Mouse (Mus musculus): ENCODE data around the gene Myo18a.
"Not testable (repeated sequence)": the region's sequence is repeated elsewhere in the genome, so short reads cannot be mapped to it uniquely, and the experiment has no call there.

Gene Myo18a

DNA sequence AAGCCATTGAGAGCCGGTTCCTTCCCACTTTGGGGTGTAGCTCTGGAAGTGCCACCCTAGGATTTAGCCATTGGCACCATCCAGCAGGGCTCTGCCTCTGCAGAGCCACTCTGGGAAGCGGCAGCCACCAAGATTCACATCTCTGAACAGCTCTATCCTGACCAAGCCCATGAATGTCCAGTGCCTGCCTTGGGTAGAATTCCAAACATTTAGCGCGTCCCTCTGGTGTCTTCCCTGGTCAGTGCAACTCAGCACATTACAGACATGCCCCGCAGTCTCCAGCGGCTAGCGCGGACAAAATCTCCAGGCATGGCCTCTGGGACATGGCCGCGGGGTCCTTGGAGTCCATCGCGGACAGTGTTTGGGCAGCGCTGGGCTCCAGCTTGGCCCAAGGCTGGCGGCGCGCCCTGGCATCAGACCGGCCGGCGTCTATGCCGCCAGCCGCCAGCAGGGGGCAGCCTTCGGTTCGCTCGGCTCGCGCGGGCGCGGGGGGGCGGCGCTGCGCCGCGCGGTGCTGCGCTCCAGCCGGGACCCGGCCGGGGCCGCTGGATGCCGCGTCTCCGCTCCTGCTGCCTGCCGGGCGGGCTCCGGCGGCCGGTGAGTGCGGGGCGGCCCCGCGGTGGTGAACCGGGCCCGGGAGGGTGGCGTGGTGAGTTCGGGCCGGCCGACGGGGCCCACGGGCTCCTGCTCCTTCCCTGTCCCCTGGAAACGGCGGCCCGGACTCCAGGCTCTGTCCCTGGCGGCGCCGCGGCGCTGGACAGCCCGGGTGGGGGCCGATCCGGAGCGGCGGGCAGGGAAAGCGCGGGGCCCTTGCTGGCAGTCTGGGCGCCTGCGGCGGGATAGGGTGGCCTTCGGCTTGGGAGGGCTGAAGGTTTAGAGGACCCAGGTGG, at the start of gene Myo18a:
Gene Myo18a (plus strand): TSS at position 464 of the 890 bp plus-strand sequence.
- peak; percentile 80 for DNase-seq (ENCODE audit: low spot score)

DNA sequence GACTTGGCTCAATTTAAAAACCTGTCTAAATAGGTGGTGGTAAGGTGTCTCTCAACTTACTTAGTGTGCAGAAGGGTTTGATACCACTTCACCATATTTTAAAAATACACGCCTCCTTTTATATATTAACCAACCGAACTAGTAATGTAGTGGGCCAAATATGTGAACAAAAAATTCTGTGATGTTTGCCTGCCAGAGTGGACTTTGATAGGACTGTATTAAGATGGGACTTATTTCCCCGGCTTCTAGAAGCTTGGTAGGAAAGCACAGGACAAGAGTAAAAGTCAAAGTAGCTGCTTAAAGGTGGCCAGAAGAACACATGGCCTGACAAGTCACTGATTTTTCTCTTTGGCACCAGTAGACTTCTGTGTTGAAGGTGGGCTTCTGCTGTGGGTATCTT, 49.3 kb upstream of the Myo18a start:
- no peak for DNase-seq (ENCODE audit: low spot score)

DNA sequence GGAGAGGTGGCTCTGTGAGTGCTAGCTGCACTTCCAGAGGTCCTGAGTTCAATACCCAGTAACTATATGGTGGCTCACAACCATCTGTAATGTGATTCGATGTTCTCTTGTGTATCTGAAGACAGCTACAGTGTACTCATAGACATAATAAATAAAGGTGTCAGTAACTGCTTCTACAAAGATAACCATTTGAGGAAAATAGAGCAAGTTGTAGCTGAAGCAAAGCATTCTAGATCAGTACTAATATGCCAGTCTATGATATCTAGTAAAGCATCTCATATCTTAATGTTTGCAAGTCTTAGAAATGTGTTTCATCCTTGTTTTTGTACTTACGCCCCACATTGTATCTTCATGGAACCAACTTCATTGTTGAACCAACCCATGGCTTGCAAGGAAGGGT, 44.0 kb upstream of the Myo18a start:
- DNase-seq (ENCODE audit: low spot score), result no peak

DNA sequence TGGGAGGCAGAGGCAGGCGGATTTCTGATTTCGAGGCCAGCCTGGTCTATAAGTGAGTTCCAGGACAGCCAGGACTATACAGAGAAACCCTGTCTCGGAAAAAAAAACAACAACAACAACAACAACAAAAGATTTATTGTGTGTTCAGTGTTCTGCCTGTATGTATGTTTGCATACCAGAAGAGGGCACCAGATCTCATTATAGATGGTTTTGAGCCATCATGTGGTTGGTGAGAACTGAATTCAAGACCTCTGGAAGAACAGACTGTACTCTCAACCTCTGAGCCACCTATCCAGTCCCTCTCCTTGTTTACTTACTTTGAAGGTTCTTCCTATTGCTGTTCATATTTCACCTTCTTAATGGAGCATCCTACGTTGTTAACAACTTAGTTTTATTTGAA, 41.7 kb upstream of the Myo18a start:
- DNase-seq (ENCODE audit: low spot score), result no peak

DNA sequence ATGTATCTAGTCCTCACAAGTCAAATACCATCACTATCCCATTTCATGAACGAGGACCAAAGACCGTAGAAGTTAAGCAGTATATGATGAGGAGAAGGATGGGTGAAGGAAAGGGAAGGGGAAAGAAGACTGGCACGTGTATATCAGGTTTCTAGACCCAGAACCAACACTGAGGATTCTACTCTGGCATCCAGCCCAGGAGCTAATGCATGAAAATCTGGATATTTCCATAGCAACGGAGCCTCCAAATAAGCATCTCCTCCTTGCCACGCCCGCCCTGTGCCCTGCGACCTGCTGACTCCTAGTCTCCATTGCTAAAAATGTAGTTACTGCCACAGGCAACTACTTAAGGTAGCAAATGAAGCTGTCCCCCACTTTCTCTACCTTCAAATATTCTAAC, 38.3 kb upstream of the Myo18a start:
- DNase-seq (ENCODE audit: low spot score), result no peak

DNA sequence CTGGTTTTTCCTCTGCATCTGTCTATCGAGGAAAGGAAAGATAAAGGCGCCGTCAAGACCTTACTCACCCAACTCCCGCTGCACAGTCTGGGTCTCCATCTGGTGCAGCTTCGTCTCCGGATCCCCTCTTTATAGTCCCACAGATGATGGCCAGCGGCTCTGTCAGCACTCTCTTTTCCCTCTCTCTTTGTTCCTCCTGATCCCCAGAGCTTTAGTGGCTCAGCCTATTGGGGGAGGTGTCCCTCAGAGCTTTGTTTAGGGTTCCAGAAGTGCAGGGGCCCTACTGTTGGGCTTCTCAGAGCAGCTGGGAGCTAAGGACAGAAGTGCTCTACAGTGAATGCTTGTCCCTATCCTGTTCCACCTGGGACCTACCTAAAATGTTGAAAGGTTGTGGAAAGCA, 37.9 kb upstream of the Myo18a start, which contains the start of gene Cryba1:
Gene Cryba1 (minus strand): TSS at position 101 of the 400 bp plus-strand sequence.
- no peak for DNase-seq (ENCODE audit: low spot score)

DNA sequence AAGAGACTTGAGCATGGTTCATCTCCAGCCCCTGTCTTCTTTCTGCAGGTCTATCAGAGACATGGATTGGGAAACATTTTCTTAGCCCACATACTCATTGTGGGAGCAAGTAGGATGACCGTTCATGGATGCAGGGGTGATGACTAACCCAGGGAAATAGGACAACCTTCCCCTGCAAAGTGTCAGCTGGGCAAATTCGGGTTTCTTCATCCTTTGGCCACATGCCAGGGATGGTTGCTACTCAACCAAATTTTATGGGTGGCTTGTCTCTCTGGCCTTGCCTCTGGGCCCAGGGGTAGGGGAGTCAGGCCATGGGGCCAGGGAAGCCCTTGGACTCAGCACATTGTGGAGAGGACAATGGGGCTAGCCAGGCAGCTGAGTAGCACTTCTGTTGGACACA, 34.5 kb upstream of the Myo18a start:
- DNase-seq (ENCODE audit: low spot score), result no peak

DNA sequence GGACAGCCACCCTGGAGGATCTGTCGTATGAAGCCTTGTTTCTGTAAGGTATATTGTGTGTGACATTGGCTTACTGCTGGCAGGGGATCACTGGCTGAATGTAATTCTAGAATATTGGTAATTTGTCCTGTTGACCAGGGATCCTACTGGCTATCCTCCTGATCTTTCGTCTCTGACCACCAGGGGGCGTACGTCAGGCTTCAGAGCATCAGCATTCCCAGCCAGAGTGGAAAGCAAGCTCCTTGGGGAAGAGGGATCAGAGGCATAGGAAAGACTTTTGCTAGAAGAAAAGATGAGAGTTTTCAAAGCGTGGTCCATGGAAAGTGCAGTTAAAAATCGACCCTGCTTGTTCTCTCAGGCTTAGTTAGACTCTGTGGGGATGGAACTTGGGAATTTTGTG, 25.8 kb upstream of the Myo18a start:
- peak; percentile 93 for DNase-seq (ENCODE audit: low spot score)

DNA sequence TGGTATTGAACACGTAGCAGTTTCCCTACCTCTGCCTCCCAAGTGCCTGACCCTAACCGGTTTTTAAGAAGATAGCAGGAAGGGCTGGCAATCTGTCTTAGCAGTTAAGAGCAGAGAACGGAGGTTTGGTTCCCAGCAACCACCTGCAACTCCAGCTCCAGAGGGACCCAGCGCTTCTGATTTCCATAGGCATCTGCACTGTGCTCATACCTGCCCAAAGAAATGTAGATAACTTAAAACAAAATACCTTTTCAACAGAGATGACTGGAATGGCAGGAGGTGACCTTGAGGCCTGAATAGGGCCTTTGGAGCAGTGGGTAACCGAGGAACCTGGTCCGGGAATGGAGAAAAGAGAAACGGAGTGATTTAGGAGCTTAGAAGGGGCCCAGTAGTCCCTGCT, 24.5 kb upstream of the Myo18a start:
- no peak for DNase-seq (ENCODE audit: low spot score)

DNA sequence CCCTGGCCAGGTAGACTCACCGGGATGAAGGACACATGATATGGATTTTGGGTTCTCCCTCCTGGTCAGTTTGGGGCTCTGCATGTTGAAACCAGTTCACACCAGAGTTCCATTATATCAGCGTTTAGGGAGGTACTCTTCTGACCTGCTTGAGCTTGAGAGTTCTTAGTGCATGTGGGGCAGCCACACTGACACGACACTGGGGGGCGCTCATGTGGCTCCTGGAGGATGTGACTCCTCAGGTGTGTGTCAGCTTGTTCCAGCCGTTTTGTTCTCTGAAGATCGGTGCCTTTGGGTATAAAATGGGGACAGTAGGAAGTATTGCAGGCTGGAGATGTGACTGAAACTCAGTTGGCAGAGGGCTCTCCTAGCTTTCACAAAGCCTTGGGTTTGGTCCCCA, 19.1 kb upstream of the Myo18a start:
- no peak for DNase-seq (ENCODE audit: low spot score)

DNA sequence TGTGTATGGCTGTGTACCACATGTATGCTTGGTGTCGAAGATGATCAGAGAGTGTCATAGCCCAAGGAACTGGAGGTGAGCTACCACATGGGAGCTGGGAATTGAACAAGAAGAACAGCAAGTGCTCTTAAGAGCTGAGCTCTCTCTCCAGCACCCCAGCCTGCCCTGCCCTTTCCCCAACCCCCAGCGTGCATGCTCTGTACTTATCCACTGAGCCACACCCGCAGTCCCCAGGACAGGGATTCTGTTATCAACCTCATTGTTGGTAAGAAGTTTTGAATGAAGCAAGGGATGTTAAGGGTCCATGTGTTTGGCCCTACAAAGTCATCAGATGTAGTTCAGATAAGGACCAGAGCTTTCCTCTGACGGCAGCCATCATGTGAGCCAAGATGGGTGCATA, 16.4 kb upstream of the Myo18a start:
- no peak for DNase-seq (ENCODE audit: low spot score)

DNA sequence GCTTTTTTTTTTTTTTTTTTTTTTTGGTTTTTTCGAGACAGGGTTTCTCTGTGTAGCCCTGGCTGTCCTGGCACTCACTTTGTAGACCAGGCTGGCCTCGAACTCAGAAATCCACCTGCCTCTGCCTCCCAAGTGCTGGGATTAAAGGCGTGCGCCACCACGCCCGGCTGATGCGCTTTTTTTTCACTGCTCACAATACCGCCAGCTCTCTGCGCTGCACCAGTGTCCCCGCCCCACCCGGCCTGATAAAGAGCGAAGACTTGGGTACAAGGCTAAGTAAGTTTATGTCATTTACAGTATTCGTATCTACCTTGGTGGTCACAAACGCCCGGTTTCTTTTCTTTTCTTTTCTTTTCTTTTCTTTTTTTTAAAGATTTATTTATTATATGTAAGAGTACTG, 15.9 kb upstream of the Myo18a start:
- DNase-seq (ENCODE audit: low spot score), result not testable (repeated sequence)

DNA sequence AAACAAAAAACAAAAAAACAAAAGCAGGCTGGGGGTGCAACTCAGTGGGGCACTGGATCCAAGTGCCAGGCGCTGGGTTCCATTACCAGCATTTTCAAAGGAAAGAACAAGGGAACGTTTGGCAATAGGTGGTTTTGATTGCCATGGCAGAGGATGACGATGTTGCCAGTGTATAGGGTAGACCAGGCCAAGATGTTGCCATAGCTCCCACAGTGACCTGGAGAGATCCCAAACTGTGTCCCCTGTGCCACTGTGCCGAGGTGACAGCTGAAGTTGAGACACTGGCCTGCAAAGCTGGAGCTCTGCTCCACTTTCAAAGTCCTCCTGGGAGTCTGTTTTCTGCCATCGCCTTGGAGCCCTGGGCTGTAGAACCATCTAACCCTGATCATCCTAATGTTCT, 14.1 kb upstream of the Myo18a start:
- DNase-seq (ENCODE audit: low spot score), result no peak

DNA sequence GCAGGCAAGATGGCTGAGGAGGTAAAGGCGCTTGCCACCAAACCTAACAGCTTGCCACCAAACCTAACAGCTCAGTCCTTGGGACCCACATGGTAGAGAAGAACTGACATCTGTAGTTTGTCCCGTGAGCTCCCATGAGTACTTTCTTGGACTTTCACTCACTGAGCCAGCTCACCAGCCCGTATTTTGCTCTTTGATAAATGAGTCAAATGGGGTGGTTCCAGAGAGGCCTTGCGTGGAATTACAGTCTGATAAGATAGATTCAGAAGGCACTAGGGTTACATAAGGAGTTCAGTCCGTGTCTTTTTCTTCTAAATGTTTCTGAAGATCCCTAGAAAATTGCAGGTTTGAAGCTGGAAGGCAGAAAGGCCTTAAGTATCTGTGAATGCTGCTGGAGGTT, 10.5 kb upstream of the Myo18a start:
- DNase-seq (ENCODE audit: low spot score), result no peak

DNA sequence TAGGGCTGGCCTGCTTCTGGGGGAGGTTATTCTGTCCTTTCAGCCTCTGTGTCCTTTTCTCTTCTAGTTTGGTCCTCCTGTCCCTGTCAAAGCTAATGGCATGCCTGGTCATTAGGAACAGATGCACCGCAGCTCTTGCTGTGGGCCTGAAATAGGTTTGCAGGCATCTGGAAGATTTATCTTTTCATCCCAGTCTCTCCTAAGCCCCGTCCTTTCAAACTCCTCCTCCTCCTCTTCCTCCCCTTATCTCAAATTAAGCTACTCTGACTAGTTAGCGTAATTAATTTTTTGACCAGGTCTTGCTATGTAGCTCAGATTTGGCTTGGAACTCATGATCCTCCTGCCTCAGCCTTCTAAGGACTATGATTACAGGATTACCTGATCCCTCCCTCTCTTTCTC, 9.6 kb upstream of the Myo18a start:
- DNase-seq (ENCODE audit: low spot score), result no peak

DNA sequence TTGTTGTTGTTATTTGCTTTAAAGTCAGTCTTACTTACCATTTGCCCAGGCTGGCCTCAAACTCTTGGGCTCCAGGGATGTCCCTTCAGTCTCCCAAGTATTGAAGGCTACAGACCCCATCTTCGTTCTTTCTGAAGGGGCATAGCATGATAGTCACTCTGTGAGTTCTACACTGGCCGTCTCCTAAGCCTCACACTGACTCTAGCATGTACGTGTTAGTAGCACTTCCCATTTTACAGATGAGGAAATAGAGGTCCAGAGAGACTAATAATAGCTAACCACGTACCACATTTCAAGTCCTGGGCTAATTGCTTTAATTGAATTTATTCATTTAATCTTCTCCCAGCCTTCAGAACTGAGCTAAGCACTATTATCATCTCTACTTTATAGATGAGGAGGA, 3.0 kb upstream of the Myo18a start:
- no peak for DNase-seq (ENCODE audit: low spot score)

DNA sequence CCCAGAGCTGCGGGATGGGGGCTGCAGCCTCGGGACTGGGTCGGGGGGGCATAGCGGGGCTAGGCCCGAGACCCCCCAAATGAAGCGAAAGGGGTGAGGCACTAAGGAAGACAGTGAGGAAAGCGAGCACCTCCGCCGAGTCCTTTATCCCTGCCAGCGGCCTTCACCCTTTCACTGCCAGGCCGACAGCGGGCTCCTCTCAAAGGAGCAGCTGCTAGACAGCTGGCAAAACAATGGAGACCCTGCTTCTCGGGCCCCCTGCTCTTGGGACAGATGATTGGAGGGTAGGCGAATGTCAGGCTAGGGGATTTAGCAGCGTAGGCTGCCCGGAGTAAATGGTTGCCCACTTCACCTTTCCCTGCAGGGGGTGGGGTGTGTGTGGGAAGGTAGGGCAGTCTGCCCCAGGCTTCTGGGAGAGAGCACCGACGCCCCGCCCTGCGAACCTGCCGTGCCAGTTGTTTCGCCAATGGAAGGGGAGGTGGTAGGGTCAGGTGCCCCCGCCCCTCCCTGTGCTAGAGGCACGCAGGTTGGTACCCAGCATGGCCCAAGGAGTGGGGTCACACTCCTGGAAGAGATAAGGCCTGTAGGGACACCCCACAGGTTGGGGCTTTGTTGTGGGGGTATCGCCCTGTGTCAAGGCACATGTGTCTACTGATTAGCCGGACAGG, 761 bp downstream of the Myo18a start:
- peak; percentile 78 for DNase-seq (ENCODE audit: low spot score)

DNA sequence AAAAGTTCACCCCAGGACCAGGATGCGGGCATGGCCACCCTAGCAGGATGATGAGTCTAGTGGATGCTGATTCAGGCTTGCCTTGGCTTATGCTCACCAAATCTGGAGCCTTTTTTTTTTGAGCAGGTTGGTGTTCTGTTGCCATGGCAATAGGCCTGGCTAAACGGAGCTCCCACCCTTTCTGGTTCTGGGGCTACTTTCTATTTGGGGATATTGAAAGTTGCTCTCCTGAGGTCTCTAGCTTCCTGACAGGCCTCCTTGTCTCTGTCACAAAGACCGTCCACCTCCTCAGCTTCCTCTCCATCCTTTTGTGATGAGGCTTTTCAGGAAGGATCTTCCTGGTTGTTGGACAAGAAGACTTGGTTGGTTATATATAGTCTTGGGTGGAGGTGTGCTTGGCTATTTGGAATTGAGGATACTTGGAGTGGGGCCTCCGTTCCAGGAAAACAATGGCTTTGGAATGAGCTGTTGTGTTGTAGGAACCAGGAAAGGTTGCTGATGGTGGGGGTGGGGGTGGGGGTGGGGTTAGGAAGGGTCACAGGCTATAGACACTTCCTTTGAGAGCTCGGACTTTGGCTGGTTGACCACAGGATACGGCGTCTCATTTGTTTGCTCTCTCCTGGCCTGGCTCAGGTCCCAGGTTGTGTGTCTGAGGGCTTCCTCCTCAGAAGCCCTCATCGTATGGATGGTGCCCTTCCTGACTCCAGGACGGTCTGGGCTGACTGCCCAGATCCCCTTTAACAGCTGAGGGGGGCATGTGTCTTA, 1.8 kb downstream of the Myo18a start:
- DNase-seq (ENCODE audit: low spot score), result no peak

DNA sequence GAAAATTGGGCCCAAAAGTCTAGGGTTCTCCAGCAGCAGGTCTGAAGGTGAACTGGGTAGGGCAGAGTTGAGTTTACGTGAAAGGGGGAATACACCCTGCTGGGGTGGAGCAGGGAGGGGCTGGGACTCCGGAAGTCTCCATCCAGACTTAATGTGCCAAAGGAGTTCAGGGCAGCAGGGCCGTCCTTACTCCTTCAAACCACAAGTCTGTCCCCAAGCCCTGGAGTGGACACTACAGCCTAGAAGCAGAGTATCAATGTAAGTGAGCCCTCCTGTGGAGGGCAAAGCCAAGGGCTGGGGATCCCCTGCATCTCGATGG, 2.4 kb downstream of the Myo18a start:
- DNase-seq (ENCODE audit: low spot score), result no peak

DNA sequence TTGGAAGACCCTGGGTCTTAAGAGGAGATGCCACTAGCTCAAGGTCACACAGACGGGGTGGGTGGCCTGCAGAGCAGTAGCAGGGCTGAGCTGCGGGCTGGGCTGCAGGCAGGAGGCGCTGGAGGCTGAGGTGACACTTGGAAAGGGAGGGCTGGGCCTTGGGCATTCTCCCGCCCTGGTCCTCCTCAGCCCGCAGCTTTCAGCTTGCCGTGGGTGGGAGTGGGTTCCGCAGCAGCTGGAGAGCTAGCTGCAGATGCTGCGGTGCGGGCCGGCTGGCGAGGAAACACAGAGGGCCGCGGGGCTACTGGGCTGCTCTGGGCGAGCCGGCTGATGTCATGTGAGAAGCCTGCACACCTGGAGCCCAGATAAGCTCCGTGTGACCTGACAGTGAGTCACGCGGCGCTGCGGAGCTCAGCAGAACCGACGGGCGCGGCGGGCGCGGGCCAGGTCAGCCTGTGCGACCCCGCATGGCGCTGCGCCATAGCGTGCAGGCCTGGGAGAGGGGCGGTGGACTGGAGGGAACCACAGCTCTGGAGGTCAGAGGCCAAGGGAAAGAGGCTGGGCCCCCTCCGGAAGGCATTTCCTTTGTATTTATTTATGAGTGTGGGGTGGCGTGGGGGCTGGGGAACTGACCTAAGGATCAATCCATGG, 3.4 kb downstream of the Myo18a start:
- peak; percentile 79 for DNase-seq (ENCODE audit: low spot score)

DNA sequence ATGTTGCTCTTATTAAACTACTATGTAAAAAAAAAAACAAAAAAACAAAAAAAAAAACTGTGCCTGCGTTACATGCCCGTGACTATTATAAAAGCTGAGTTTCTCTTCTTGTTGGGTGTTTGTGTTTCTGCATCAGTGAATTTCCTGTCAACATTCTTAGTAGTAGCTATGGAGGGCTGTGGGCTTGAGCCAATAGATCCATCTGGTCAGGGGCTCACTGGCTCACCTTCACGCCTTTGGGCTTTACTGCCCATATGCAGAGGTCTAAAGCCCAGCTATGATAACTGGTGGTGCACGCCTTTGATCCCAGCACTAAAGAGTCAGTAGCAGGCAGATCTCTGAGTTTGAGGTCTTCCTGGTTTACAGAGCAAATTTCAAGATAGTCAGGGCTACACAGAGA, 6.5 kb downstream of the Myo18a start:
- DNase-seq (ENCODE audit: low spot score), result no peak

DNA sequence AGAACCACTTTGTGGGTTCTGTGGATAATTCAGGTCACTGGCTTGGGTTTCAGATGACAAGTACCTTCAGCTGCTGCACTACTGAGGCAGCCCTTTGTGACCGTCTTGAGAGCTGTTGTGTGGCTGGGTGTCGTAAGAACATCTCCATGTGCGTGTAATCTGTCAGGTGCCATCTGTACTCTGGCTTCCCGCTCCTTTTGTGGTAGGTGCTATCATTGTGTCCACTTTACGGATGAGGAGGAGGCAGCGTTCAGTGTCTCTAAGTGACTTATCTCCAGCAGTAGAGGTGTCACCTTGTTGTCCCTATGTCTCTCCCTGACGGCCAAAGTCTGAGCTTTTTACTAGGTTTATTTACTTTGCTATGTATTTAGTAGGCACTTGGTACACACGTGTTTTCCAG, 7.3 kb downstream of the Myo18a start:
- no peak for DNase-seq (ENCODE audit: low spot score)

Measured in embryo, embryonic 10 days (tissue).